Mouse (Mus musculus): ENCODE results near the gene Gm10662. TPM values are rescaled to one million over a fixed set of nuclear protein-coding genes. Genes with fewer than 3 reads are reported as not detected.
"Not testable (repeated sequence)": the region's sequence is repeated elsewhere in the genome, so short reads cannot be mapped to it uniquely, and the experiment has no call there.

Gm10662 gene
- total RNA-seq (2014; rRNA removed) (not detected in 2 replicates), polyA plus RNA-seq (2015; fragmentation: Nextera tagmentation; extraction: Ambion mirVana) (not detected in 2 replicates)

- H3K4me2 ChIP-seq (ENCODE audit: low read depth, low read length, poor library complexity, severe bottlenecking); H3K9ac ChIP-seq (replicated peaks; ENCODE audit: low read length, poor library complexity, severe bottlenecking); H3K27me3 ChIP-seq (ENCODE audit: insufficient read depth, low read length); H3K4me3 ChIP-seq (ENCODE audit: low read depth, low read length); H3K27ac ChIP-seq (ENCODE audit: low read depth, low read length); H3K9me3 ChIP-seq (ENCODE audit: low read length); DNase-seq (ENCODE audit: low spot score); ATAC-seq (ENCODE audit: low FRiP score); H3K36me3 ChIP-seq (ENCODE audit: insufficient read depth, low read length); H3K4me1 ChIP-seq (ENCODE audit: insufficient read depth, low read length): not testable (repeated sequence)
- WGBS, result no CpG with 5 or more reads among the region's 1 CpGs
Measured at GRCm38 (mm10) chr7:23144380-23144779, at the start of gene Gm10662. Gene Gm10662 (minus strand): TSS chr7:23144480.

- WGBS, result 90% methylated on average over 10 of the region's 10 CpGs
- H3K27me3 ChIP-seq (ENCODE audit: insufficient read depth, low read length), result not testable (repeated sequence)
Measured at GRCm38 (mm10) chr7:23163505-23163904, 19.2 kb upstream of the Gm10662 start.

More at GRCm38 (mm10) chr7:23163505-23163904, 19.2 kb upstream of the Gm10662 start:
- DNase-seq (ENCODE audit: low spot score); H3K4me3 ChIP-seq (ENCODE audit: low read depth, low read length); H3K27ac ChIP-seq (ENCODE audit: low read depth, low read length); H3K4me2 ChIP-seq (ENCODE audit: low read depth, low read length, poor library complexity, severe bottlenecking); H3K9me3 ChIP-seq (ENCODE audit: low read length); H3K4me1 ChIP-seq (ENCODE audit: insufficient read depth, low read length); H3K36me3 ChIP-seq (ENCODE audit: insufficient read depth, low read length); ATAC-seq (ENCODE audit: low FRiP score); H3K9ac ChIP-seq (replicated peaks; ENCODE audit: low read length, poor library complexity, severe bottlenecking): not testable (repeated sequence)

Other genes starting within 250 kb of the Gm10662 start
- not detected in 2 replicates for gene Gm4214, start 159.8 kb downstream of the Gm10662 start, total RNA-seq (2014; rRNA removed)
- gene Gm4214, start 159.8 kb downstream of the Gm10662 start, polyA plus RNA-seq (2015; fragmentation: Nextera tagmentation; extraction: Ambion mirVana), result not detected in 2 replicates
- gene Gm4216, start 124.6 kb downstream of the Gm10662 start, total RNA-seq (2014; rRNA removed), result not detected in 2 replicates
- not detected in 2 replicates for gene Gm4216, start 124.6 kb downstream of the Gm10662 start, polyA plus RNA-seq (2015; fragmentation: Nextera tagmentation; extraction: Ambion mirVana)
- gene Vmn1r163, start 88.9 kb downstream of the Gm10662 start, total RNA-seq (2014; rRNA removed), result not detected in 2 replicates
- not detected in 2 replicates for gene Vmn1r163, start 88.9 kb downstream of the Gm10662 start, polyA plus RNA-seq (2015; fragmentation: Nextera tagmentation; extraction: Ambion mirVana)
- not detected in 2 replicates for gene Gm8720, start 77.0 kb downstream of the Gm10662 start, total RNA-seq (2014; rRNA removed)
- not detected in 2 replicates for gene Gm8720, start 77.0 kb downstream of the Gm10662 start, polyA plus RNA-seq (2015; fragmentation: Nextera tagmentation; extraction: Ambion mirVana)
- gene Vmn1r165, start 72.9 kb upstream of the Gm10662 start, total RNA-seq (2014; rRNA removed), result not detected in 2 replicates
- not detected in 2 replicates for gene Vmn1r165, start 72.9 kb upstream of the Gm10662 start, polyA plus RNA-seq (2015; fragmentation: Nextera tagmentation; extraction: Ambion mirVana)
- not detected in 2 replicates for gene Vmn1r166, start 107.2 kb upstream of the Gm10662 start, total RNA-seq (2014; rRNA removed)
- not detected in 2 replicates for gene Vmn1r166, start 107.2 kb upstream of the Gm10662 start, polyA plus RNA-seq (2015; fragmentation: Nextera tagmentation; extraction: Ambion mirVana)
- gene Gm6902, start 134.4 kb upstream of the Gm10662 start, total RNA-seq (2014; rRNA removed), result not detected in 2 replicates
- not detected in 2 replicates for gene Gm6902, start 134.4 kb upstream of the Gm10662 start, polyA plus RNA-seq (2015; fragmentation: Nextera tagmentation; extraction: Ambion mirVana)
- gene Nlrp4e, start 156.7 kb upstream of the Gm10662 start, total RNA-seq (2014; rRNA removed), result not detected in 2 replicates
- not detected in 2 replicates for gene Nlrp4e, start 156.7 kb upstream of the Gm10662 start, polyA plus RNA-seq (2015; fragmentation: Nextera tagmentation; extraction: Ambion mirVana)
- not detected in 2 replicates for gene Nlrp5, start 241.4 kb upstream of the Gm10662 start, total RNA-seq (2014; rRNA removed)
- gene Nlrp5, start 241.4 kb upstream of the Gm10662 start, polyA plus RNA-seq (2015; fragmentation: Nextera tagmentation; extraction: Ambion mirVana), result not detected in 2 replicates